ENCODE assay signal across 15 mouse cellular contexts in the genomic region with DNA sequence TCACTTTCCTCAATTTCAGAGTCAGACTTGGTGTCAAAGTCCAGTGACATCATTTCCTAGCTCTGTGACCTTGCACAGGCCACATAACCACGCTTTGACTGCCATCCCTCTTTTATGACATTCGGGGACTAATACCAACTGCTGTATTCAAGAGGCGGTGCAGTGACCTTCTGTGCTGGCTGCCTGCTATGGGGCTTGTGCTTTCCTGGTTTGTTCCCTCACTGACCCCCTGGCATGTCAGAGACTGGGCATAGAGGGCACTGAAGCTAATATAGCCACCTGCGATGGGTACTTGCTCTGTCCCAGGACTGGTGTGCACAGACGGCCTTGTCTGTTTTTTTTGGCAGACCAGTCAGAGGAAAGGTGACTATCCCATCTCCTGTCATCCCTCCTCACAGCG.
"Had no signal": no experiment of that assay in that cellular context is flagged by ENCODE, and none has a peak within 500 bp of the region (broad histone marks: within the 10 kb centered on the region; RNA-seq: fewer than 3 reads in every experiment).

No protein-coding gene starts in this region.

- H3K9ac ChIP-seq: kidney, embryonic 15.5 days; liver, embryonic 13.5 days; midbrain, embryonic 13.5 days; stomach, embryonic 15.5 days had no signal

- H3K4me1 ChIP-seq: stomach, embryonic 15.5 days had no signal

- H3K27ac ChIP-seq: kidney, embryonic 15.5 days; left cerebral cortex, adult 2 months; liver, embryonic 13.5 days; midbrain, embryonic 10.5 days; midbrain, embryonic 13.5 days; stomach, embryonic 15.5 days had no signal

- H3K4me3 ChIP-seq: kidney, embryonic 15.5 days; left cerebral cortex, adult 2 months; liver, embryonic 13.5 days; midbrain, embryonic 10.5 days; midbrain, embryonic 13.5 days; stomach, embryonic 15.5 days had no signal

- H3K36me3 ChIP-seq: kidney, embryonic 15.5 days; midbrain, embryonic 10.5 days; midbrain, embryonic 13.5 days; stomach, embryonic 15.5 days had no signal

- H3K27me3 ChIP-seq: kidney, embryonic 15.5 days; liver, embryonic 13.5 days; midbrain, embryonic 13.5 days; stomach, embryonic 15.5 days had no signal

- DNase-seq: kidney, postnatal 10 days; kidney, postnatal 36 days; layer of hippocampus, postnatal 36 days; liver, embryonic 13.5 days; lung, adult 2 months; lung, postnatal 14 days; lung, postnatal 4 days; right cerebral cortex, postnatal 25 days; spleen, adult 18-20 months had no signal

- H3K4me2 ChIP-seq: kidney, embryonic 15.5 days; liver, embryonic 13.5 days; midbrain, embryonic 13.5 days; stomach, embryonic 15.5 days had no signal

- ATAC-seq: midbrain, embryonic 13.5 days; midbrain, embryonic 16.5 days had no signal

- H3K9me3 ChIP-seq: kidney, embryonic 15.5 days; liver, embryonic 13.5 days; midbrain, embryonic 10.5 days; midbrain, embryonic 13.5 days; stomach, embryonic 15.5 days had no signal
